Mouse (Mus musculus) ES-Bruce4 (cell line): ENCODE measurements at regions not wholly inside any gene's neighbourhood (a gene's known extent, or its start where the extent isn't known, plus 50 kb on each side); places are given as distances from the start of the nearest gene placed in this dataset.

Experiments
- H3K27ac ChIP-seq: 2 replicates; pipeline ENCODE4 v1.5.1; 2012; ENCODE audit warnings: low read length, inconsistent platforms; ENCODE audit not compliant: insufficient read depth
- H3K27me3 ChIP-seq: 2 replicates; pipeline ENCODE4 v1.6.1; 2012; ENCODE audit warnings: mild to moderate bottlenecking, low read length, inconsistent platforms; ENCODE audit not compliant: control insufficient read depth, poor library complexity, insufficient read depth, severe bottlenecking
- H3K36me3 ChIP-seq: 2 replicates; pipeline ENCODE4 v1.6.1; 2012; ENCODE audit warnings: inconsistent platforms, mild to moderate bottlenecking, low read length, moderate library complexity; ENCODE audit not compliant: control insufficient read depth, poor library complexity, insufficient read depth, severe bottlenecking
- H3K4me1 ChIP-seq: one replicate; pipeline ENCODE4 v1.8.1; 2011; ENCODE audit warnings: low read length; ENCODE audit not compliant: control insufficient read depth, insufficient read depth
- H3K4me3 ChIP-seq: 2 replicates; pipeline ENCODE4 v1.5.1; 2011; ENCODE audit warnings: low read depth, mild to moderate bottlenecking, low read length
- H3K9ac ChIP-seq: 2 replicates; pipeline ENCODE4 v1.6.1; 2012; ENCODE audit warnings: low read depth, mild to moderate bottlenecking, inconsistent platforms; ENCODE audit not compliant: poor library complexity, severe bottlenecking
- H3K9me3 ChIP-seq: replicated peaks from 2 replicates; pipeline ENCODE4 v1.6.1; 2012; ENCODE audit warnings: mild to moderate bottlenecking, low read length, inconsistent platforms; ENCODE audit not compliant: control insufficient read depth, poor library complexity, insufficient read depth, severe bottlenecking
- CTCF ChIP-seq: IDR thresholded peaks from one replicate; pipeline ENCODE4 v1.8.1; 2011; ENCODE audit warnings: low read depth, low read length
- EP300 ChIP-seq: IDR thresholded peaks from 2 replicates; pipeline ENCODE4 v1.6.1; 2011; ENCODE audit warnings: low read depth, low read length; ENCODE audit not compliant: insufficient read depth
- POLR2A ChIP-seq: IDR thresholded peaks from one replicate; pipeline ENCODE4 v1.8.1; 2011; ENCODE audit warnings: low read length; ENCODE audit not compliant: insufficient read depth

GRCm38 (mm10) chr16:8053936-8054335, 371.0 kb downstream of the Tmem114 start:
- Histone ChIP-seq H3K27me3 (no peaks in the 10 kb centered on the region), H3K9ac (no peak overlapping the region), H3K27ac (no peak overlapping the region), H3K36me3 (no peaks in the 10 kb centered on the region), H3K4me3 (no peak overlapping the region), H3K4me1 (no peaks in the 10 kb centered on the region), H3K9me3 (0 out of 2 replicates have a peak, but pooled peaks cover 2% of the 10 kb centered on the region)
- TF ChIP-seq POLR2A (no peak), CTCF (no peak), EP300 (no peak)

- H3K27me3 ChIP-seq, result no peaks in the 10 kb centered on the region
Measured at GRCm38 (mm10) chr16:8008966-8009365, 416.0 kb downstream of the Tmem114 start.

GRCm38 (mm10) chr16:8006631-8007030, 418.3 kb downstream of the Tmem114 start:
- Histone ChIP-seq H3K4me1 (no peaks in the 10 kb centered on the region), H3K36me3 (no peaks in the 10 kb centered on the region), H3K9ac (no peak overlapping the region), H3K4me3 (no peak overlapping the region), H3K9me3 (no peaks in the 10 kb centered on the region), H3K27me3 (no peaks in the 10 kb centered on the region), H3K27ac (no peak overlapping the region)
- TF ChIP-seq CTCF, result no peak
- TF ChIP-seq POLR2A, result no peak
- no peak for TF ChIP-seq EP300

More at GRCm38 (mm10) chr16:8008966-8009365, 416.0 kb downstream of the Tmem114 start:
- TF ChIP-seq EP300 (no peak), CTCF (no peak)
- Histone ChIP-seq H3K9ac (no peak overlapping the region), H3K4me3 (no peak overlapping the region), H3K4me1 (no peaks in the 10 kb centered on the region), H3K36me3 (no peaks in the 10 kb centered on the region), H3K9me3 (no peaks in the 10 kb centered on the region), H3K27ac (no peak overlapping the region)

GRCm38 (mm10) chr16:8002339-8003089, 422.4 kb downstream of the Tmem114 start:
- Histone ChIP-seq H3K9me3 (no peaks in the 10 kb centered on the region), H3K27ac (no peak overlapping the region), H3K4me3 (no peak overlapping the region), H3K9ac (no peak overlapping the region), H3K4me1 (peaks cover 2% of the 10 kb centered on the region), H3K36me3 (no peaks in the 10 kb centered on the region), H3K27me3 (no peaks in the 10 kb centered on the region)
- TF ChIP-seq POLR2A, result no peak
- TF ChIP-seq EP300, result no peak
- TF ChIP-seq CTCF, result no peak

- no peaks in the 10 kb centered on the region for H3K36me3 ChIP-seq
- H3K27ac ChIP-seq, result no peak overlapping the region
- H3K4me1 ChIP-seq, result no peaks in the 10 kb centered on the region
- H3K9me3 ChIP-seq, result no peaks in the 10 kb centered on the region
- H3K4me3 ChIP-seq, result no peak overlapping the region
- no peak overlapping the region for H3K9ac ChIP-seq
- TF ChIP-seq CTCF (no peak), POLR2A (no peak), EP300 (no peak)
- no peaks in the 10 kb centered on the region for H3K27me3 ChIP-seq
Measured at GRCm38 (mm10) chr16:7982816-7983215, 442.1 kb downstream of the Tmem114 start.

GRCm38 (mm10) chr16:7978466-7978865, 446.5 kb downstream of the Tmem114 start:
- no peak for TF ChIP-seq CTCF

More at GRCm38 (mm10) chr16:7978466-7978865, 446.5 kb downstream of the Tmem114 start:
- Histone ChIP-seq H3K9ac (no peak overlapping the region), H3K27ac (no peak overlapping the region), H3K36me3 (no peaks in the 10 kb centered on the region), H3K4me1 (no peaks in the 10 kb centered on the region), H3K4me3 (no peak overlapping the region), H3K27me3 (no peaks in the 10 kb centered on the region), H3K9me3 (no peaks in the 10 kb centered on the region)
